Mouse (Mus musculus): Measurements from ENCODE around the gene Nrm.

Gene Nrm

GRCm38 (mm10) chr17:35835424-35836140 lies 25.5 kb upstream of the Nrm start:
- DNase-seq: peak; percentile 47 to 54

- DNase-seq: peak; percentile 93 to 96
These were observed 24.7 kb upstream of the Nrm start for GRCm38 (mm10) chr17:35836178-35836965.

DNA sequence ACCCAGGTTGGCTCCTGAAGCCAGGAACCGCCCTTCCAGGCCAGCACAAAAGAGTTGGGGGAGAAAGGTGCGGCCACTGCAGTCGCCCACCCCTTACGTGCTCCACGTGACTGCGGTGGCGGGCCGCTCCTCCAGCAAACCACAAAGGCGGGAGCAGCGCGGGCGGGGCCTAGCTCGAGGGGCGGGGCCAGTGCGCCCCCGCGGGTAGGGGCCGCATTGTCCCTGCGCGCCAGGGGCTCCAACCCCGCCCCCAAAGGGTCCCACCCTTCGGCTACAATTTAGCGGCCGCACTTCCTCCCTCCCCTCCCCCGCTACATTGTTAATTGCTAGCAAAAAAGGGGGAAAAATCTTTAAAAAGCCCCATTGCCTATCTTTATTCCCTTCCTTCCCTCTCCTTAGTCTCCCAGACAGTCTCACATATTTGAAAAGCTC lies 24.1 kb upstream of the Nrm start:
- DNase-seq: peak; percentile 90 to 96

GRCm38 (mm10) chr17:35837487-35837886 lies 23.6 kb upstream of the Nrm start:
- peak; percentile 85 for DNase-seq

DNA sequence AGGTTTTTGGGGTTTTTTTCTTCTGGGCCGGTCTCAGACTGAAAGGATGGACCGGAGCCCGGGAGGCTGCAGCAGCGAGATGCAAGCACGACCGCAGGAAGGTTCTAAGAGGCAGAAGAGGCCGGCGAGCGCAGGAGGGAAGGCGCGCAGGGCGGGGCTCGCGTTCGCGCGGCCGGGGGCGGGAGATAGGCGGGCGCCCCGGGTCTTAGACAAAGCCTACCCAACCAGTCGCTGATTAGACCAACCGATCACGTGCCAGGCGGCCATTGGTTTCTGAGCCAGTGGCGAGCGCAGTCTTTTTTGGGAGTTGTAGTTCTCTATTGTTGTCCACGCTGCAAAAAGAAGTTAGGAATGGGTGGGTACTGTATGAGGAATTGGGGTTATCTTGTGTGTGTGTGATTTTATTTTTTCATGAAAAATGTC lies 23.0 kb upstream of the Nrm start, which contains the start of gene Tubb5:
TSS of gene Tubb5 (minus strand) at position 185 of the 423 bp plus-strand sequence.
- DNase-seq: peak; percentile 97 to 98

GRCm38 (mm10) chr17:35838570-35838969 lies 22.5 kb upstream of the Nrm start:
- peak; percentile 65 to 68 for DNase-seq

- DNase-seq: peak; percentile 35 to 54
These were observed 22.1 kb upstream of the Nrm start for GRCm38 (mm10) chr17:35839002-35839401.

DNA sequence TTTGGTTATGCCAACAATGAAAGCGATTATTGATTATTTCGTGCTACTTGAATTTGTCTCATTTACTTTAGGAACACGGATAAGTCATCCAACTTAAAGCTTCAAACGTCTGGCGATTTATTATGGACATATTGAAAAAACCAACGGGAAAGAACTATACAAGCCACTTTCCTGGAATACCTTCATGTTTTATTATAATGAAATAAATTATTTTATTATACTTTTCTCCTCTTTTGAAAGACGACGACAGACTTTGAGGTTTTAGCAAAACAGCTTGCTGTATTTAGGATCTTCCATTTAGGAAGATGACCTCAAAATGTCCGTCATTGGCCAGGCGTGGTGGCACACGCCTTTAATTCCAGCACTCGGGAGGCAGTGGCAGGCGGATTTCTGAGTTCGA lies 20.6 kb upstream of the Nrm start:
- peak in 1 of 2 experiments; percentile 42 for DNase-seq

DNA sequence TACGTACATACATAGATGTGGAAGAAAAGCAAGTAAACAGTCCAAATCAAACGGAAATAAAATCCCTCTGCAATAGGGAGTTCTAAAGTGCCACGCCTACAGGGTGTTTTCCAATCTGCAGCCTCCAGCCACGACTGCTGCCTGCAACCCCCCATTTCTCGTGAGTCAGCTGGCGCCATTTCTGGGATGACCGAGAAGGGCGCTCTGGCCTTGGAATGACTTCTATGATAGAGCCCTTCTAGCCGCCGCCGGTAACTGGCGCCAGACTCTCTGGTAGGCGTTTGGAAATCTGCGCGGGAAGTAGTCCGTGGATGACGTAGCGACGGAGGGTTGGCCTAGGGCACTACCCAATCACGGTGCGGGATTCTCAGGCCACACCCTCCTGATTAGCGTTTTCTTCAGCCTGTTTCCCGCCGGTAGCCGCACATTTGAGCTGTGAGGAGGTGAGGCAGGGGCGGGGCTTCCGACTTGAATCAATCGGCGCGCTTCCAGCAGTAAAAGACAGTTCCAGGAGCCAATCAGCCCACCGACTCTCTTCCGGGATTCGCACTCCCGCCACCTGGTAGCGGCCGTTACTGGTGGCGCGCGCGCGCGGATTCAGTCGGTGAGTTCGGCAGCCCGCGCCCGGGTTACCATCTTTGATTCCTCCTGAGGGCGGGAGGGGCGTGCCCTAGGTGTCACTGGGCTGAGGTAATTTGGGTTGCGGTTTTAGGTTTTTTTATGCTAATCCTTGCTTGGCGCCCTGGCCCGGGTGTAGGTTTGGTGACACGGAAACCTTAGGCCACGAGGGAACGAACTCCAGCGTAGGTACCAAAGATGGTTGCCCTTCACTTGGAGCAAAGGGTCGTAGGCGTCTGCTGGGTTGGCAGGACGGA lies 19.8 kb upstream of the Nrm start, which contains the start of gene Mdc1:
TSS of gene Mdc1 (plus strand) at position 440 of the 875 bp plus-strand sequence.
- peak; percentile 99 for DNase-seq

DNA sequence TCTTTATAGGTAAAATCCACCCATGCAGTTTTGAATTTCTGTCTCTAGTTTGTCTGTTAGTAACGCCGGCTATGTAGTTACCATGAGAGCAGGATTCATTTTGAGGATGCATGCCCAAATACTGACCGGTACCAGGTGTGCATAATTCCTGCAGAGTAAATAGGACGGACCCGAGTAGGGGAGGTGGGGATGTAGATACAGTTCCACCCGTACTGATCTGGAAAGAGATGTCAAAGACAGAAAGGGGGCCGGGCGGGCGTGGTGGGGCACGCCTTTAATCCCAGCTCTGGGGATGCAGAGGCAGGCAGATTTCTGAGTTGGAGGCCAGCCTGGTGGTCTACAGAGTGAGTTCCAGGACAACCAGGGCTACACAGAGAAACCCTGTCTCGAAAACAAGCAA lies 19.1 kb upstream of the Nrm start:
- peak in 1 of 2 experiments; percentile 36 for DNase-seq

DNA sequence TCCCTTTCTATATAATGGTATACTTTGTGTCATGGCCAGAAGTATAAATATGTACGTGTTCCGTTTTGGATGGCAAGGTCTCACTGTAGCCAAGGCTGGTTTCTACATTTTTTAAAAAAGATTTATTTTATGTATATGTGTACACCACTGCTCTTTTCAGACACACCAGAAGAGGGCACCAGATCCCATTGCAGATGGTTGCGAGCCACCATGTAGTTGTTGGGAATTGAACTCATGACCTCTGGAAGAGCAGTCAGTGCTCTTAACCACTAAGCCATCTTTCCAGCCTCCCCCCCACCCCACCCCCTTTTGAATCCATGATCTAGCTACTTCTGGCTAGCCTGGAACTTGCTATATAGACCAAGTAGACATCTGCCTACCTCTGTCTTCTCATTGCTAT lies 17.6 kb upstream of the Nrm start:
- DNase-seq: peak in 1 of 2 experiments; percentile 26

- no peak for DNase-seq
These were observed 13.0 kb upstream of the Nrm start for GRCm38 (mm10) chr17:35848112-35848511.

DNA sequence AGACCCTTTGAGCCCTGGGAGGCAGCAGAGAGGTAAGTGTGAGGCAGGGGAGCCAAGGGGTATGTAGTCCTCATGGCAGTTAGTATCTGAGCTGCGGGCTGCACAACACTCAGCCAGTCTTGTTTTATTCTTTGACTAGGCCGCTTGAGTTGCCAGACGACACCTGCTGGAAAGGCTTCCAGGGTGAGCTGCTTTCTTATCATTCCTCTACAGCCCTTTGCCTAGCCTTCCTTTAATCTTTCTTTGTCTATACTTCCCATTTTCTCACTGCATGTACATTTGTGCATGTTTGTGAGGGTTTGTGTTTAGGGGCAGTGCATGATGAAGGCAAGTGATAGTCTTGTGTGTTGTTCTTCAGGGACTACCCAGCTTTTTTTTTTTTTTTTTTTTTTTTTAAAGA lies 10.1 kb upstream of the Nrm start:
- DNase-seq: no peak

DNA sequence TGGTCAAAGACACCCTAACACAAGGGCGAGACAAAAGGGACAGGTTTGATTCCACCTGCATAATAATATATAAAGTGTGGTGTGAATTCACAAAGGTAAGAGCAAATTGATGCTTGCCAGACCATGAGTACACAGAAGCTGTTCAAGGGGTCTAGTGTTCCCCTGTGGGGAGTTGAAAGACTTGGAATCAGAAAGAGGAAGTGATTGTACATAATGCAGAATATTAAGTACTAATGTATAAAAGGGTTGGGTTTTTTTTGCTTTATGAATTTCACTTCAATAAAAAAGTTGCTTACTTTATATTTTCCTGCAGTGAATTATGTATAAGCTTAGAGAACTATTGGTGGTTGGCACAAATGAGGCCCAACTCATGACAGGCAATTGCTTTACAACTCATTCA lies 1.7 kb upstream of the Nrm start:
- DNase-seq: no peak

GRCm38 (mm10) chr17:35859835-35860234 lies 1.3 kb upstream of the Nrm start:
- no peak for DNase-seq

DNA sequence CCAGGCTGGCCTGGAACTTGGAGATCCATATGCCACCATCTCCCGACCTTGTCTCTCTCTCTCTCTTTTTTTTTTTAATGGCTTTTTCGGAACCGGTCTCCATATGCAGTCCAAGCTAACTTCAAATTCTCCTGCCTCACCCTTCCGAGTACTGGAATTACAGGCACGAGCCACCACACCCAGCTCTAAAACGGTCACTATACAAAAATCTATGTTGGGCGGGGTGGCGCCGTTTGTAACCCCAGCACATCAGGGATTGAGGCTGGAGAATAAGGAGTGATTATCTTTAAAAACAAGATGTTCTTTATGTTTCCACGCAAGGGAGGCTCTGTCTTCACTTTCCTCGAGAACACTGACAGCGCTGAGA lies 304 bp upstream of the Nrm start:
- DNase-seq: no peak

DNA sequence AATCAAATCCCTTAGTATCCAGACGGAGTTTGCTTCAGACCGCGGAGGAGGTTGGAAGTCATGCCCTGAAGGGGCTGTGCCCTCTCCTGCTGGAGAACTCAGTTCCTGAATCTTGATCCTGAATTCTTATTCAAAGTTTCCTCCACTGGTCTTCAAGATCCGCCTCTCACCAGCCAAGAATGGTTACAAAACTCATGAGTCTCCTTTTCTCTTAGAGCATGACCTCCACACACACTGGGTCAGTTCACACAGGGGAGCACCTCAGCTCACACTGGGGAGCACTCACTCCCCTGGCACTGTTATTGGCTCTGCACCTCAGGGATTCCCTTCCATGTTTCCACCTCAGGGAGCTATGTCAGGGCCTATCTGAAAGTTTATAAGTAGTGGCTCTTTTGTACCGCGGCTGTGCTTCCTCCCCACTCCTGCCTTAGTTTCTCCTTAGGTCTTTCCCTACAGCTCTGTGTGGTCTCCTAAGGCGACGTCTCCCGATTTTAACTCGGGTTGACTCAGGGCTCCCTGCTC lies 3.8 kb downstream of the Nrm start:
- DNase-seq: no peak

GRCm38 (mm10) chr17:35865481-35866280 lies 4.6 kb downstream of the Nrm start, which contains the start of gene Ppp1r18:
Gene Ppp1r18 (plus strand): TSS chr17:35865593.
- peak; percentile 85 to 92 for DNase-seq

DNA sequence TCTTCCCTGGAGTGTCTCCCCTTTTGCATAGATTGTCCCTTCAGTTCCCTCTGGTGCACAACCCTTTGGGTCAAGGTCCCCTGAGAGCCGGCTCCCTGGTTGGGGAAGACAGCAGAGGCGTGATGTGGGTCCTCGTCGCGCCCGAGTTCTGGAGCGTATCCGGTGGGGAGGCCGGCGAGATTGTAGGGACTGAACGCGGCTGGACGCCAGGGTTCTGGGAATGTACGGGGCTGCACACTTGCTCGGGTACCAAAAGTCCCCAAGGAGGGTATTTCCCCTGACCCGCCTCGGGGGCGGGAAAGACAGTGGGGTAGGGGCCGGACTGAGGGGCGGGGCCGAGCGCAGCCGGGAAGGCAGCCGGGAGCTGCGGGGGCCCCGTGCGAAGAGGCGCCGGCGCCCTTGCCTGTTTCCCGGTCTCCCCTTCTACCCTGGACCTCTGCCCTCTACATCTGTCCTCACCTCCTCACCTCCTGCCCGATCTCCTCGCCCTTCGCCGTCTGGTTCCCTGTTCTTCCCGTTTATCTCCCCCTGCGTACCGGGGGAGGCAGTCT lies 5.2 kb downstream of the Nrm start:
- peak; percentile 72 to 80 for DNase-seq

- DNase-seq: peak; percentile 65 to 67
These were observed 6.1 kb downstream of the Nrm start for GRCm38 (mm10) chr17:35866911-35867890.
